In the genomic region with DNA sequence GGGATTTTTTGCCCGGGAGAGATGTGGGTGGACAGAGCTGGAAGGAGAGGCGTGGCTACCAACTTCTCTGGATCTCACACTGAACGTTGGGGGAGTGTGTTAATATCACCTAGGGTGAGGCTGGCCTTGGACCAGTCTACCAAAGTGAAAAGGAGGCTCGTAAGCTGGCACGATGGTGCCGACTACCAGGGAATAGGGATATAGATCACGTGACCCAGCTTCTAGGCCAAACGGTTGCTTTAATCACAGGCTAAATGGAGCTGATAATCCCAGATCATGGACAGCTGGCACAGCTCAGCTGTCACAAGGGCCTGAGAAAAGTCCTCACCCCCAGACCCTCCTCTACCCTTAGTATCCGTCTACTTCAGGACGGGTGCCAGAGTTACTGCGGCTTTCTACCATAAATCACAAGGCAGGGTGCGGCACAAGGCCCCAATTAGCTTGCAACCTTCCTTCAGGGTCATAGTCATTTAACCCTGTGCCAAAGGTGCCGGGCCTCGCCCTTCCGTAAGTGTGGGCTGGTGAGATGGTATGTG, we compare ENCODE assay signal across 10 mouse cellular contexts. TPM values are rescaled to one million over a fixed set of nuclear protein-coding genes. Genes with fewer than 3 reads are reported as not detected.
A peak's percentile ranks its signal among the peaks of the same experiment; 100 is the strongest.
DNase-seq lines count a peak whose midpoint lies in the region; ATAC-seq and TF ChIP-seq lines count a peak whose summit lies in the region.
"Had no signal": no experiment of that assay in that cellular context is flagged by ENCODE, and none has a peak within 500 bp of the region (broad histone marks: within the 10 kb centered on the region; RNA-seq: fewer than 3 reads in every experiment).

No protein-coding gene starts in this region.

- H3K4me3 ChIP-seq in lung, embryonic 14.5 days (ENCODE audit: low read depth, low read length) = no peak overlapping the region
- H3K4me3 ChIP-seq in lung, adult 2 months (replicated peaks; ENCODE audit: extremely low read depth, low read depth, low read length) = no peak overlapping the region
- no peak overlapping the region for H3K4me3 ChIP-seq in intestine, embryonic 15.5 days (replicated peaks)
- H3K4me3 ChIP-seq in stomach, embryonic 14.5 days (ENCODE audit: low read depth, low read length) = no peak overlapping the region
- H3K4me3 ChIP-seq: embryonic facial prominence, embryonic 12.5 days; neural tube, embryonic 13.5 days had no signal

- H3K4me2 ChIP-seq in lung, embryonic 14.5 days = no peak overlapping the region
- H3K4me2 ChIP-seq in intestine, embryonic 15.5 days (replicated peaks) = peak overlapping the region; percentile 26; the same call in 1 of the 2 replicates
- H3K4me2 ChIP-seq in stomach, embryonic 14.5 days (replicated peaks; ENCODE audit: low read depth, low read length) = no peak overlapping the region
- H3K4me2 ChIP-seq: embryonic facial prominence, embryonic 12.5 days; neural tube, embryonic 13.5 days had no signal

- H3K4me1 ChIP-seq in lung, embryonic 14.5 days (ENCODE audit: insufficient read depth) = no peaks in the 10 kb centered on the region
- H3K4me1 ChIP-seq in lung, adult 2 months (ENCODE audit: control insufficient read depth, insufficient read depth, low read length) = no peaks in the 10 kb centered on the region
- peaks cover 13% of the 10 kb centered on the region for H3K4me1 ChIP-seq in intestine, embryonic 15.5 days (replicated peaks)
- no peaks in the 10 kb centered on the region for H3K4me1 ChIP-seq in stomach, embryonic 14.5 days (ENCODE audit: control insufficient read depth, insufficient read depth, low read length)
- H3K4me1 ChIP-seq: embryonic facial prominence, embryonic 12.5 days; neural tube, embryonic 13.5 days had no signal

- H3K27ac ChIP-seq in lung, embryonic 14.5 days (ENCODE audit: low read depth) = no peak overlapping the region
- H3K27ac ChIP-seq in intestine, embryonic 15.5 days = no peak overlapping the region
- no peak overlapping the region for H3K27ac ChIP-seq in stomach, embryonic 14.5 days (ENCODE audit: low read length)
- H3K27ac ChIP-seq: embryonic facial prominence, embryonic 12.5 days; neural tube, embryonic 13.5 days had no signal

- ATAC-seq in lung, embryonic 14.5 days (ENCODE audit: insufficient read depth) = peak; percentile 29; the same call in 1 of the 2 replicates
- peak; percentile 73 for ATAC-seq in intestine, embryonic 15.5 days
- peak; percentile 35; the same call in 1 of the 2 replicates for ATAC-seq in stomach, embryonic 14.5 days (ENCODE audit: insufficient number of reproducible peaks, insufficient read depth, low FRiP score, low read depth)

- no peak overlapping the region for H3K9ac ChIP-seq in lung, embryonic 14.5 days
- H3K9ac ChIP-seq in intestine, embryonic 15.5 days = no peak overlapping the region
- no peak overlapping the region for H3K9ac ChIP-seq in stomach, embryonic 14.5 days (replicated peaks; ENCODE audit: low read depth, low read length)
- H3K9ac ChIP-seq: embryonic facial prominence, embryonic 12.5 days; neural tube, embryonic 13.5 days had no signal

- TF ChIP-seq CTCF in lung, embryonic 14.5 days (IDR thresholded peaks at IDR 0.05; ENCODE audit: low read depth) = no peak
- no peak for TF ChIP-seq CTCF in lung, adult 2 months (IDR thresholded peaks at IDR 0.05; ENCODE audit: insufficient read depth, low read length)

- DNase-seq in lung, embryonic 14.5 days = peak; percentile 28
- no peak for DNase-seq in lung, adult 2 months
- DNase-seq in kidney, postnatal 36 days = peak; percentile 46 to 58
- no peak for DNase-seq in right cerebral cortex, adult 18-20 months
- no peak for DNase-seq in cerebellum, postnatal 36 days
- DNase-seq: gastrocnemius, postnatal 36 days had no signal

- no peak for TF ChIP-seq POLR2A in lung, adult 2 months (IDR thresholded peaks at IDR 0.05; ENCODE audit: borderline replicate concordance, extremely low read depth, low read depth, low read length)

- H3K9me3 ChIP-seq in lung, embryonic 14.5 days (ENCODE audit: low read depth, low read length) = no peaks in the 10 kb centered on the region
- no peaks in the 10 kb centered on the region for H3K9me3 ChIP-seq in intestine, embryonic 15.5 days
- peaks cover 7% of the 10 kb centered on the region; the same call in 1 of the 2 replicates for H3K9me3 ChIP-seq in stomach, embryonic 14.5 days (ENCODE audit: control insufficient read depth, low read depth, low read length)
- H3K9me3 ChIP-seq: embryonic facial prominence, embryonic 12.5 days had no signal

- no peaks in the 10 kb centered on the region for H3K27me3 ChIP-seq in lung, embryonic 14.5 days (ENCODE audit: insufficient read depth, low read length)
- no peaks in the 10 kb centered on the region for H3K27me3 ChIP-seq in intestine, embryonic 15.5 days (replicated peaks)
- no peaks in the 10 kb centered on the region for H3K27me3 ChIP-seq in stomach, embryonic 14.5 days (ENCODE audit: control insufficient read depth, insufficient read depth, low read length)
- H3K27me3 ChIP-seq: embryonic facial prominence, embryonic 12.5 days; neural tube, embryonic 13.5 days had no signal

- H3K36me3 ChIP-seq in lung, embryonic 14.5 days (ENCODE audit: insufficient read depth) = no peaks in the 10 kb centered on the region
- H3K36me3 ChIP-seq in intestine, embryonic 15.5 days = no peaks in the 10 kb centered on the region
- no peaks in the 10 kb centered on the region for H3K36me3 ChIP-seq in stomach, embryonic 14.5 days (ENCODE audit: control insufficient read depth, insufficient read depth, low read length)
- H3K36me3 ChIP-seq: embryonic facial prominence, embryonic 12.5 days; neural tube, embryonic 13.5 days had no signal

- WGBS in lung, embryonic 14.5 days = 50% methylated on average over 15 of the region's 15 CpGs
- 56% methylated on average over 15 of the region's 15 CpGs for WGBS in lung, adult 2 months
- WGBS in intestine, embryonic 15.5 days = 45% methylated on average over 15 of the region's 15 CpGs
- WGBS in stomach, embryonic 14.5 days = 49% methylated on average over 15 of the region's 15 CpGs

RNA-seq across cellular contexts. Expression of a gene that starts 51.1 kb away (rescaled TPM):
- 60.8 and 61.7 TPM in 2 replicates for polyA plus RNA-seq in lung, embryonic 14.5 days (2014; fragmentation: Nextera tagmentation; extraction: Ambion mirVana)
- polyA plus RNA-seq in lung, adult 2 months (2012; rRNA removed) = 29.0 and 41.9 TPM in 2 replicates
- 43.0 and 44.9 TPM in 2 replicates for polyA plus RNA-seq in intestine, embryonic 15.5 days (2015; fragmentation: Nextera tagmentation; extraction: Ambion mirVana)
- 58.3 and 58.9 TPM in 2 replicates for polyA plus RNA-seq in stomach, embryonic 14.5 days (2014; fragmentation: Nextera tagmentation; extraction: Ambion mirVana)

Comparison
In these comparisons a context has a peak if more than half of its experiments do, and no peak if none do; other contexts are left out.
1. DNase-seq: peak in lung, embryonic 14.5 days (single experiment) and kidney, postnatal 36 days (2 of 2); none in lung, adult 2 months (single experiment), right cerebral cortex, adult 18-20 months (single experiment) and cerebellum, postnatal 36 days (0 of 2).
2. Peak in every context shown above with its lines, with median percentiles within 50 percentile points of each other: ATAC-seq.